Mouse (Mus musculus): ENCODE results near the gene Bik.

Gene Bik

DNA sequence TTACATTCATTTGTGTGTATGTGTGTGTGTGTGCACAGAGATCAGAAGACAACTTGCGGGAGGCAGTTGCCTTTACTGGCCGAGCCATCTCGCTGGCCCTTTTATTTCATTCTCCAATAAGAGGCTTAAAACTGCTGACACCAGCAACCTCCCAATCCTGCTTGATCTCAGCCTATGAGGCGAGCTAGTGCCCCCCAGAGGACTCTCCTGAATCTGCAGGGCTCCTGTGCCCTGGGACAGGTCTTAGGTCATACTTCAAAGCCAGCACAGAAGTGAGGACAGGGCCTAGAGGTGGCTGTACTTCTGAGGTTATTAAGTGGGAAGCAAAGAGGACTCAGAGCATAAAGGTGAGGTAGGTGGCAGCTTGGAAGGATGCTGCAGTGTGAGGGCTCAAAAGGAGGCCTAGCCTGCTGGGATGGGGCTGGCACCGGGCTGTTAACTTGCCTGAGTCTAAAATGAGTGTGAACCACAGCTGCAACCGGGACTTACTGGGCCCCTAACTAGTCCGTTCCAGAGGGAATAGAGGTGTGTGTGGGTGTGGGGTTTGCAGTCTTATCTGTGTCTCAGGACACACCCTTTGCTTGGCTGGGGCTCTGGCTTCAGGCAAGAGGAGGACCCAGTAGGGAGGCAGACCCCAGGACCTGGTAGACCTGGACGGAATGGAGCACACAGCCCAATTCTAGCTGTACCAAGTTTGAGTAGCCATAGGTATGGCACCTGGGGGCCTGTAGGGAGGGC, 56.9 kb downstream of the Bik start:
- DNase-seq (ENCODE audit: low spot score) = peak; percentile 47

DNA sequence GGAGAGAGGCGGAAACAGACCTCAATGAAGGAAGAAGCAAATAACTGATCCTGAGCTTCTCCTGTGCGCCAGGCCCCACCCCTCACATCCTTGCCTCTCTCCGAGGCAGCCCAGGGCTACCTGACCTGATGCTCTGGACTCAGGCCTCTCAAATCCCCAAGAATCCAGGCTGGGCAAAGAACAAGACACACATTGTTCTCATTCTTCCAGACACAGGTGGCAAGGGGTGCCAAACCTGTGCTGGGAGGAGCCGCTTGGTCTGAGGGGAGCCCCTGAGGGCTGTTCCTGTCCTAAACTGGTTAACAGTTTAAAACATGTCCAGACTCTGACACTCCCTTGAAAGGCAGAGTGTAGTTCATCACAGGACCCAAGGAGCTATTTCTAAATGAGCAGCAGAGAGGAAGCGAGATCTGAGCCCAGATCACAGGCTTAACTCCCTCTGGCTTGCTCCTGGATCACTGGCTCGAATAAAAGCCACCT, 58.1 kb downstream of the Bik start:
- DNase-seq (ENCODE audit: low spot score) = no peak

DNA sequence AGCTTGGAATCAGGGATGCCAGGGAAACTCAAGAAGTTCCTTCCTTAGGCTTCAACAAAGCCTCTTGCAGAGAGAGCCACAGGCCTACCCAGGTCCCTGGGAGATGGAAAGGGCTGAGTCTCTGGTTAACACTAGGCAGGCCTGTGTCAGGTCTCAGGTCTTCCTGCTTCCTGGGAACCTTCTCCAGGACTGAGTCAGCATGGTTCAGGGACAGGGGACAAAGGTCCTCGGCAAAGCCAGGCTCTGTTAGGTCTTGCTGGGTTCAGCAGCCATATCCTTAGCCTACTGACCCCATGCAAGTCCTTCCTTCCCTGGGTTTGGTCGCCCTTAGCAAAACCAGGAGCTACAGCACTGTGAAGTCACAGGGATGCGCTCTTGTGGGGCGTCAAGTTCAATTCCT, 64.2 kb downstream of the Bik start:
- no peak for DNase-seq (ENCODE audit: low spot score)

DNA sequence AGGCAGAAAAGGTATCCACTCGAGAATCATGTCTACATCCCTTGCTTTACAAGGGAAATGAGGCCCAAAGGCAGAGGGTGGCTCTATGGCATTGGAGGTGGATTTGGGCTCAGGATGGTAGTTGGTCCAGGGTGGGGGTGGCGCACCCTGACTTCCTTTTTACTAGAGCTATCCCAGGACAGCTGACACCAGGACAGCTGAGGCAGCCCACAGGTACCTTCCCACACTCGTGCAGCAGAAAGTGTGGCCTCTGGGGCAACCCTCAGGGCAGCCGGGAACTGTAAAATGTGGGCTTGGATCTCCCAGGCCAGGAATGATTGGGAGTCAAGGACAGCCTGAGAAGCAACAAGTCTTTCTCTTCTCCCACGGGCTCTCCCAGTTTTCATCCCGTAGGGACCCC, 65.1 kb downstream of the Bik start:
- no peak for DNase-seq (ENCODE audit: low spot score)

DNA sequence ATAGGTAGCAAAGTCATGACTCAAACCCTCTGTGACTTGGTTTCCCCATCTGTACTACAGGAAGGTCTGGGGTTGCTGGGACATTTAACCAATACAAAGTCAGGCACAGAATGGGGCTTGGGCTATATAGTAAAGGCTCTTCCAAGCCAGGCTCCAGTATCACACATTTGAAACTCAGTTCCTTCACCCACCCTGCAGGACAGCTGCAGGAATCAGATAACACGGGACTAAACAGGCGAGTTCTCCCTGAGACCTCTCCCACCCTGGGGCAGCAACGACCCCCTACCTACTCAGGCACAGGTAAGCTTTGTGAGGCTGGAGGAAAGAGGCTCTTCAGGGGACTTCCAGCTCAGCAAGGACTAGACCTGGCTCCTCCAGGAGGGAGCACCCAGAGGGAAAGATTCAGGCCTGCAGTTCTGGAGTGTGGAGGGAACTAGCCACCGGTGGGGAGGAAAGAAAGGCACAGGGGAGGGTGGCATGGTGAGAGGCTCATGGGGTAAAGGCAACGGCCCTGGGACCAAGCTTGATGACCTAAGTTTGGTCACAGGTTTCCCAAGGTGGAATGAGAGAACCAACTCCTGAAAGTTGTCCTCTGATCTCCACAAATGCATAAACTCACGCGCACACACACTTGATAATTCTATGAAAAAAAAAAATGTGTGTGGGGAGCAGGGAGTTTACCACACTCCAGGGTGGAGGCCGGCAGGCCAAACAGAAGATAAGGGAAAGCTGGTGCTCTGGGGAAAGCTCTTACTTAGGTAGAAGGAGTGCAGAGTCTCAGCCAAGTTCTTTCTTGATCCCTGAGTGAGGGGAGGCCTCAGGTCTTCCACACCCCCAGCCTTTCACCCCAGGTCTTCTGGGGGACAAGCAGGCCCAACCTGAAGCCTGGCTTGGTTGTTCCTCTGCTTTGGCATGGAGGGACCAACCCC, 65.9 kb downstream of the Bik start:
- DNase-seq (ENCODE audit: low spot score) = no peak

DNA sequence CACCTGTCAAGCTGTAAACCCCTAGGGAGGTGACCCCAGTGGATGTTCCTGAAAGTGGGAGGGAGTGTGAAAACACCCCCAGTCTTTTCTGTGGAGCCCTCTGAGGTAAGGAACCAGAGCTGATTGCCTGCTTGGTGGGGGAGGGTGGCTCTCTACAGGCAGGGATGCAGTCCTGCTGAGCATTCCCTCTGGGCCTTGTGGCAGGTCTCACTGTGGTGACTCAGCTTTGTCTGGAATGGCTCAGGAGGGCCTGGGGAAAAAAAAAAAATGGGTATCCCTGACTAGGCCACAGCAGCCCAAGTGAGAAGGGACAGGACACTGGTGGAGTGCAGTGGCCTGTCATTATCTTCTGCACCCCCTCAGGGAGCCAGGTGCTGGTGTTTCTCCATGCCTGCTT, 66.5 kb downstream of the Bik start:
- no peak for DNase-seq (ENCODE audit: low spot score)

DNA sequence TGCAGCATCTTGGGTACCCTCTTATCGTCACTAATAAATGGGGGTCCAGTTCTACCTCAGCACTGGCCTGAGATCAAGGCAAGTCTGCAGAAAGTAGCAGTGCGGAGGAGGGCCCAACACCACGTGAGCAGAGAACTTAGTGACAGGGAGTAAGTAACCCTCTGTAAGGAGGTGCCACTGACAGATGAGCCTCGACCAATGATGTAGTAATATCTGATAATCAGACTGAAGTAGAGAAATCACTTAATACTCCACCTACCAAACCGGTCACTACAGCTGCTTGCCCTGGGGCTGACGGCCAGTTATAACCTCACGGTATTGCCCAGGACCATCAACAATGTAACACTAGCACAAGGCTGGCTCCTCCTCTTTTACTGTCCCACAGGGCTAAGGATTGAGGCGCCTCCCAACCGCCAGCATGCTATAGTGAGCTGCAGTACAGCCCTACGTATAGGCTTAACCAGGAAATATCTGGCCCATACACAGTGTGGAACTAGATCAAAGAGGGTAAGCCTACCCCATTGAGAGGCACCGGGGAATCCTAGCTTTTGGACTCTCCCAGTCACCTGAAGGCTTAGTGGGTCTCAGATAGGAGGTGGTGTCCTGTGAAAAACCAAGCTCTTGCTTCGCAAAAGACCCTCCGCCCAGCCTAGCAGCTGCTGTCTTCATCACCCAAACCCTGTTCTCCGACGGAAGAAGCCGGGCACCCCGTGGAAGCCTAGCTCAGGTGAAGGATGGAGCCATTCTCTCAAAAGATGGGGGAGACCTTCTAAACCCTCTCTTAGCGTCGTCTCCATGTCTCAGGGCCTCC, 67.2 kb downstream of the Bik start:
- DNase-seq (ENCODE audit: low spot score) = no peak

Data from ovary, postnatal 36 days (tissue).